Mouse (Mus musculus): Measurements from ENCODE around the gene Mmp7.

Gene Mmp7

DNA sequence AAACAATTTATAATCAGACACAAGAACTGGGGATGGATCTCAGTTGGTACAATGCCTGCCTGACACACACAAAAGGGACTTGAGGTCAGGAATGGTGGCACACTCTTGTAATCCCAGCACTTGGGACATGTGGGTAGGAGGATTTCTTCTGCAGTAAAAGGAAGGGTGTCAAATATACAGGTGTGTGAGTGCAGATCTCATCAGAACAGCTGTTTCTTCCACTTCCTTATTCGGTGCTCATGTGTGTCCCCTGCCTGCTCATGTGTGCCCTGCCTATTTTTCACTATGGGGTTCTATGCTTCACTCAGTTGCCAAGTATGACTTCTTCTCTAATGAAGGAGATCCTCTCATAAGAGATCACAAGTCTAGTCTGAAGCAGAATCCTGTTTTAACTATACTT is 50.8 kb downstream of the Mmp7 start:
- DNase-seq (ENCODE audit: extremely low read depth, low read depth, low spot score): no peak

DNA sequence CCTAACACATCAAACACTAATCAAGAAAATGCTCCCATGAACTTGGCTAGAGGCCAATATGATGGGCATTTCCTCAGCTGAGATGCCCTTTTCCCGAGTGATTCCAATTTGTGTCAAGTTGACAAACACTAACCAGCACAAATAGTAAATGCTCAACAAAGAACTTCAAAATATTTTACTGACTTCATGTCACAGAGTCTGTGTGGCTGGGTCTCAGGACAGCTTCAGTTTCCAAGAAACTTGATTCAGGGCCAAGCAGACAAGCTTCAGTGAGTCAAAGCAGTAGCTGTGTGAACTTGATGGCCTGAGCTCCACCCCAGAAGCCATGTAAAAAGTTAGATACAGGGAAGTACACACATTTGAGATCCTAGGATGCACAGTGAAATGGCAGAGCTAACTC is 52.3 kb downstream of the Mmp7 start:
- no peak for DNase-seq (ENCODE audit: extremely low read depth, low read depth, low spot score)

DNA sequence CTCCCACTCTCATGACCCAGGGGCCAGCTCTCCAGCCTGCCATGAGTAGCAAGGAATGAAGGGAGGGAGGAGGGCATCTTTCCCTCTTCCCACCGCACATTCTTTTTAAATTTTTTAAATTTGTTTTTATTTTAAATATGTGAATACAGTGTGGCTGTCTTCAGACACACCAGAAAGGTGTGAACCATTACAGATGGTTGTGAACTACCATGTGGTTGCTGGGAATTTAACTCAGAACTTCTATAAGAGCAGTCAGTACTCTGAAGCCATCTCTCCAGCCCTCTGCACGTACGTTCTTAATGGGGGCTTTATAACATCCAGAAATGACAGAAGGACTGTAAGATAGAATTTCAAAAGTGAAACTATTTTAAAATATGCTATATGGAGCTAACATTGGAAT is 57.0 kb downstream of the Mmp7 start:
- no peak for DNase-seq (ENCODE audit: extremely low read depth, low read depth, low spot score)
